Mouse (Mus musculus) ES-E14 (cell line): ENCODE measurements around the gene Fam160a1.

Experiments used
- CHD2 ChIP-seq: IDR thresholded peaks from 2 replicates; pipeline ENCODE4 v1.6.1; 2014; ENCODE audit warnings: mild to moderate bottlenecking, low read depth, low read length, inconsistent platforms
- HCFC1 ChIP-seq: IDR thresholded peaks from 2 replicates; pipeline ENCODE4 v1.6.1; 2012; ENCODE audit warnings: low read length, inconsistent platforms, borderline replicate concordance; ENCODE audit not compliant: insufficient read depth
- MAFK ChIP-seq: IDR thresholded peaks from 2 replicates; pipeline ENCODE4 v1.6.1; 2014; ENCODE audit warnings: mild to moderate bottlenecking, low read depth, low read length, inconsistent platforms; ENCODE audit not compliant: insufficient read depth
- ZC3H11A ChIP-seq: IDR thresholded peaks from 2 replicates; pipeline ENCODE4 v1.6.1; 2012; ENCODE audit warnings: low read depth, mild to moderate bottlenecking, inconsistent platforms, low read length, borderline replicate concordance
- ZNF384 ChIP-seq: IDR thresholded peaks from 2 replicates; pipeline ENCODE4 v1.6.1; 2012; ENCODE audit warnings: low read depth, low read length, inconsistent platforms

DNA sequence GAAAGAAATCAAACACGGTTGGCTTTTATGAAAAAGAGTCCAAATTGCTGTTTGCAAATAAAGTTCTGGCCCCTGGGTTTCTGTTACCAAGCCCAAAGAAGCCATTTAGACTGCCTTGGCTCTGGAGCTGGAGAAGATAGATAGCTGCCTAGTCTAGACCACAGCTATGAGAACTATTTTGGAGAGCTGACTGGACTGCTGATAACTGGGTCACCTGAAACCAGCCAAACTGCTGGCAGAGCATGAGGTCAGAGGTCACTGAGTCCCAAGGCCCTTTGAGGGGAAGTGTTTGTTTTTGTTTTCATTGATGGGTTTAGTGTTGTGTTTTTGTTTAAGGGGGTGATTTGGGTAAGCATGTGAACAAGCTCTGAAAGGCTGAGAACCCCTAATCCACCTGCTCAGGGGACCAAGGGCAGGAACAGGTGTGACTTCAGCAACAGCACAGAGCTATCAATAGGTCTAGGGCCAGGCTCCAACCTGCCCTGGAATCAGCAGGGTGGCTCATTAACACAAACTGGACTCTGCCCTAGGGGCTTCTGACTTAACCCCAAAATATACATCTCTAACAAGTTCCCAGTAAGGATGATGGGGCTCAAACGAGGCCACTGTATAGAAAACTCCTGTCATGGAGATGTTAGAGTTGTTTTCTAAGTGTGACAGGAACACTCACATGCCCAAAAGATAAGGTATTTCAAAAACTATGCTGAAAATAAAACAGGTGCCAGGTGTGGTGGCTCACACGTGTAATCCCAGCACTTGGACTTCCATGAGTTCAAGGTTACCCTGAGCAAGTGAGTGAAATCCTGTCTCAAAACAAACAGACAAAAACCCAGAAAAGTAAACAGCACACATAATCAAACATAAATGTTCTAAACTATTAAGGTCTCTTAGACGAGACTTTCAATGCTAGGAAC lies 3.7 kb downstream of the Fam160a1 start:
- TF ChIP-seq ZNF384 (no peak), CHD2 (no peak), HCFC1 (no peak), ZC3H11A (no peak), MAFK (no peak)
